Mouse (Mus musculus): ENCODE data around the gene Acvr1b. TPM values are rescaled to one million over a fixed set of nuclear protein-coding genes. Genes with fewer than 3 reads are reported as not detected.

Acvr1b gene
- polyA plus RNA-seq, 2 experiments from 2014 or later, result 3.5 to 3.6 TPM

DNA sequence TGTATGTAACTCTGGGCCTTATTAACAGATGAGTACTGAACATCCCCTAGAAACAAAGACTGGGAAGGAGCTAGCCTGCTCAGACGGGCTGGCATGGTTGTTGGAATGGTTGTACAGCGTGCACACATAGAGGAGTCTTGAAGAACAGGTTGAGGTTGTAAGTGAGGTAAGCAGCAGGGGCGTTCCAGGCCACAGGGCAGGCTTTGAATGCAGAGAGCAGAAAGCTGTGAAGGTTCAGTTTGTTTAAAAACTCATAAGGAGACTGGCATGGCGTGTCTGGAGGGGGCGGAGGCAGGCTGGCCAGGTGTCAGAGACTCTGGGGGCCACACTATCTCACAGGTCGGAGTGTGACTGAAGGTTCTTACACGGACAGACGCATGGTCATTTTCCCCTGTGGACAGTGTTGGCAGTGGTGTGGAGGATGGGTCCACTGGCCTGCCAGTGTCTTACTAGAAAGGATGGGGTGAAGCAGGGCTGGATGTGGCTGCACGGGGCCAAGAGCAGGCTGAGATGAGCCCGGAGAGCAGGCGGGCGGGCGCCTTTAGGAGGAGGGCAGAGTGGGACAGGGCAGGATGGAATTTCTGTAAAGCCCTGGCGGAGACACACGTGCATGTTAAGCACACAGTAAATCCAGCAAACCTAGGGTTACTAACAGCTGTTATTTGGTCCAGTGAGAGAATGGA, 23.8 kb downstream of the Acvr1b start:
- no peak for ATAC-seq

DNA sequence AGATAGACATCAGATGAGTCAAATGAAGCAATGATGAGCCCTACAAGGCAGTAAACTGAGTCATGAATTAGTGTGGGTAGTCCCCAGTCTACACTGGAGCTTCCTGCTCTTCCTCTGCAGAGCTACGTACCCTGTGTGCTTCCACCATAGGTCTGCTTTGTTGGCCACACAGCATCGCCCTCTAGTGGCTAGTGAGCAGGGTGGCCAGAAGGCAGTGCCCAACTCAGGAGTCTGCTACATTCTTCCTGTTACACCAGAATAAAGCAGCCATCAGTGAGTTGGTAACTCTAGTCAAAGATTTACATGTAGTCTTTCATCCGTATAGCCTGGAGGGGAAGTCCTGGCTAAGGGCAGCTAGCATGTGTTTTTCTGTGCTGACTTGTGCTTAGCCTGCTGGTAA, 24.4 kb downstream of the Acvr1b start:
- ATAC-seq, result peak; percentile 88

DNA sequence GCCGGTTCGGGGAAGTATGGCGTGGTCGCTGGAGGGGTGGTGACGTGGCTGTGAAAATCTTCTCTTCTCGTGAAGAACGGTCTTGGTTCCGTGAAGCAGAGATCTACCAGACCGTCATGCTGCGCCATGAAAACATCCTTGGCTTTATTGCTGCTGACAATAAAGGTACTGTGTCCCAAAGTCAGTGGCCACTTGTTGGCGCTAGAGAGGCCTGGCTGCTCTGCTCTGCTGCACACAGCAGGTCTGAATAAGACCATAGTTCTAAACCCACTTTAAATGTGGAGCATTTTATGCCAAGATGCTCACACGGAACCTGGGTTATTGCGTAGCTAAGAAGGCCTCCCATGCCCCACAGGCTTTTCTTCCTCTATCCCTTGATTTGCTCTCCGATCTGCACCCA, 25.0 kb downstream of the Acvr1b start:
- no peak for ATAC-seq

DNA sequence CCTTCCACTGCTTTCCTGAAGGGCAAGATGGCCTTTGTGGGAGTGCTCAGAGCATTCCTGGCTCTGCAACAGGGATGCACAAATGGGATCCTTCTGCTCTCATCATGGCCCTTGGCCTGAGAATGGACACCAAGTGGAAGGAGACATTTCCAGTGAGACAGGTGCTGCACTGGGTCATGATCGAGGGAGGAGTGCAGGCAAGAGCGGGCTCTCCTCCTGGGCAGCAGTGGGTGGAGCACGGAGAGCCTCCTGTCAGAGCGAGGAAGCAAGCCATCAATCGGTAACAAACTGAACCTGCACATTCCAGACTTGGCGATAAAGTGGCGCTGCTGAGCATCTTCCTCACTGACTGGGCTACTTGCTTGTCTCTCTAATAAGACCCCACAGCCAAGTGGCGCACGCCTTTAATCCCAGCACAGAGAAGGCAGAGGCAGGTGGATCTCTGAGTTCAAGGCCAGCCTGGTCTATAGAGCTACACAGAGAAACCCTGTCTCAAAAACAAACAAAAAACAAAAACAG, 27.0 kb downstream of the Acvr1b start:
- no peak for ATAC-seq

DNA sequence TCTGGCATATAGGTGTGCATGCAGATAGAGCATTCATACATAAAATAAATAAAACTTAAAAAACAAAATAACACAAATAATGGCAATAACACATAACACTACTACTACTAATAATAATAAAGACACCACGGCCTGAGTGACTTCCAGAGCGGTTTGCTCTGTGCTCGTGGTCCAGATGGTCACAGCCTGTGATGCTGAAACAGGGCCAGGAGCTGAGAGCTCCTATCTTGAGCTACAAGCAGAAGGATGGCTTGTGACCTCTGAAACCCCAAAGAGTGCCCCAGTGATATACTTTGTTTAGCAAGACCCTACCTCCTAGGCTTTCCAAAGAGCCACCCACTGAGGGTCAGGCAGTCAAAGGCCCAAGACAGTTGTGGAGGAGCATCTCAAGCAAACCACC, 27.5 kb downstream of the Acvr1b start:
- no peak for ATAC-seq

DNA sequence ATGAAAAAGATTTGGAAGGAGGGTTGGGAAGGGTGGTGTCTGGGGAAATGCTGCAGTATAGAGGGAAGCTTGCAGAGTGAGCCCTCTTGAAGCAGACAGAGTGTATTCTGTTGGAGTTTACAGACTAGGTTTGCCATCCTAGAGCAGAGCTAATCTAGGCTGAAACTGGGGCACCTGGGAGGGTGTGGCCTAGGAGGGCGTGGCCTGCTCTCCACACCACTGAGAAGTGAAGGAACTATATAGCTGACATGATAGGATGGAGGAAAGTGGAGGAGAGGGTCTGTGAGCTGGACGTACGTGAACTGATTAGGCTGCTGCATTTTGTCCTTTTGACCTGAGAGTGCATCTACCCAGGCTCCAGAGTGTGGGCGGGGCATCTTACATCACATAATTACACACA, 29.8 kb downstream of the Acvr1b start:
- no peak for ATAC-seq

DNA sequence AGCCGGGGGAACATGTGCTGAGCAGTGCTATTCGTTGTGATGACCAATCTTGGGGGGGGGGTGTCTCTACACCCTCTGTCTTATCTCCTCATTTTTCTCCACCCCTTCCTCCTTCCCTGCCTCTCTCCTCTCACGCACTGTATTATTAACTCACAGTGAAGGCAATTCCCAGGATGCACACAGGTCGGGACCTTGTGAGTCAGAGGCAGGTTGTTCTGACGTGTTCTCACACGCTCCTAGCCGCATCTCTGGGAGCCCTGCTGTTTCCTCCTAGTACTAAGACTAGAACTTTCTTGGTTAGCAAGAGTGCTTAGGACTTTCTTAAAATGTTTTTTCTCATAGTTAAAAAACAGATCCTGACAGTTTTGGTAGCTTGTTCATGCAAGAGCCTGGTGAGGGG, 30.9 kb downstream of the Acvr1b start:
- no peak for ATAC-seq

DNA sequence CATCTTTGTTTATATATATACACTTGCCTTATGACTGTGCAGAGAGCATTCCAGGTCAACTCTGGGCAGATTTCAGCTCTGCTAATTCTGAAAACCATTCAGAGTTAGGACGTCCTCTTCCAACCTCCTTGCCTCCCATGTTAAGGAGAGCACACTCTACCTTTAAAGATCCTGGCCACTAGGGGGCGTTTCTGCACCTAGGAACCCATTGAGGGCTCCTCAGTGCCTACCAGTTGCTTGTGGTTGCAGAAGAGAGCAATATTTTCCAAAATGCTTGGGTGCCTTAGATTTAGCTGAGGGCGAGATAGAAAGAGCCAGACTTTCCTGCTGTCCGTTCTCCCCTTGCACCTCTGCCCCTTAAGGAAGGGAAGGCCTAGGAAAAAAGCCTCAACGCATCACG, 36.4 kb downstream of the Acvr1b start:
- ATAC-seq, result no peak

DNA sequence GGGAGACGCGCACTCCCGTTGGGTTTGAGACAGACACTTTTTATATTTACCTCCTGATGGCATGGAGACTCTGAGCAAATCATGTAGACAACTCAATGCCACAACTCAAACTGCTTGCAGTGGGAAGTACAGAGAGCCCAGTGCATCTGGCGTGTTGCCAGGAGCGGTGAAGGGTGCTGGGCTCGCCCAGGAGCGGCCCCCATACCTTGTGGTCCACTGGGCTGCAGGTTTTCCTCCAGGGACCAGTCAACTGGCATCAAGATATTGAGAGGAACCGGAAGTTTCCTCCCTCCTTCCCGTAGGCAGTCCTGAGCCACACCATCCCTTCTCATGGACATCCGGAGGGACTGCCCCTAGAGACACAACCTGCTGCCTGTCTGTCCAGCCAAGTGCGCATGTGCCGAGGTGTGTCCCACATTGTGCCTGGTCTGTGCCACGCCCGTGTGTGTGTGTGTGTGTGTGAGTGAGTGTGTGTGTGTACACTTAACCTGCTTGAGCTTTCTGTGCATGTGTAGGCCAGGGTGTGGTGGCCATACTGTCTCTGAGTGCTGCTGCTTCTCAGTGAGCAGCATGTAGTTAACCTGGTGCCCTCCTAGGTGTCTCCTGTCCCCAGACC, 37.2 kb downstream of the Acvr1b start:
- ATAC-seq, result no peak

DNA sequence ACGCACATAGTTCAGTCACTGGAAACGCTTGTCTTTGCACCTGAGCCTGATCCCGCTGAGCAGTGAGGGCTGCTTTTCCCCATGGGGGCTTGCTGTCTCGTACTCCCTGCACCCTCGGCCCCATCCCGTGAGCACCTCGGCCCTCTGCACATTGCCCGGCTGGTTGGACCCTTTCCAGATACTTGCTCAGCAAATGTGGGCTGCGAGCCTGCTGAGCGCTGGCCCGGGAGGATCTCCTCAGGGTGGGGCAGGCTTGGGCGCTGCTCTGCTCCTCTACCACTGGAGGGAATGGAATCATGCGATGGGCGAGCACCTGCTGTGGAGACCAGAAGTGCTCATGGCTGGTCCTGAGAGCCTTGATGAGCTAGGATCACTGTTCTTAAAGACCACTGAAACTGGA, 38.6 kb downstream of the Acvr1b start:
- ATAC-seq, result no peak

DNA sequence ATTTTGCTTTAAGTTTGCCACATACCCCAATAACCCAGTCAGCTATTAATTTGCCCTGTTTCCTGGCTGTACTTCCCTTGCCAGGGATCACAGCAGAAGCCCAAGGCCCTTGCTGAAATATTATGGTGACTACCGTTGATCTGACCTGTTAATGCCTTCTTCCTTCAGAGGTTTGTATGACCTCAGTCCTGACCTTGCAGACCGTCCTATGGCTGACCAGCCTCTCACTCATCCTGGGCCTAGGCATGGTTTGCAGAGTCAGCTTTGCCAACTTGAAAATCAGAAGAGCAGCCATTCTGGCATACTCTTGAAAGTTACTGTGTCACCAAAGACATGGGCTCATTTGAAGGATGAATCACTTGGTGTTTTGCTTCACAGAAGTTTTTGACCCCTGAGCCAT, 41.3 kb downstream of the Acvr1b start:
- ATAC-seq, result no peak

DNA sequence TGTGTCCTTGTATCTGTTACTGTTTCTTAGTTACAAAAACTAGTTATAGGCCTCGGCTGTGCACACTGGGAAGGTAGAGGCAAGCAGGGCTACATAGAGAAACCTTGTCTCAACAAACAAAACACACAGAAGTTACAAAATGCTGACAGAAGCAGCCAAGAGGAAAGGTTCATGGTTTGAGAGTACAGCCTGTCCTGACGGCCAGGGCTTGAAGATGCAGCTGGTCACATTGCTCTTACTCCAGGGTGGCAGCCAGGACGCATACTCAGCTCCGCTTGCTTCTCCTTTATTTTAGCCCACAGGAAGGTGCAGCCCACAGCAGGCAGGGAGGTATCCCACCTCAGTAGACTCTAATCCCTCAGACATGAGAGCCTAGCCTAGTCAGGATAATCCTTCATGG, 42.2 kb downstream of the Acvr1b start:
- no peak for ATAC-seq

DNA sequence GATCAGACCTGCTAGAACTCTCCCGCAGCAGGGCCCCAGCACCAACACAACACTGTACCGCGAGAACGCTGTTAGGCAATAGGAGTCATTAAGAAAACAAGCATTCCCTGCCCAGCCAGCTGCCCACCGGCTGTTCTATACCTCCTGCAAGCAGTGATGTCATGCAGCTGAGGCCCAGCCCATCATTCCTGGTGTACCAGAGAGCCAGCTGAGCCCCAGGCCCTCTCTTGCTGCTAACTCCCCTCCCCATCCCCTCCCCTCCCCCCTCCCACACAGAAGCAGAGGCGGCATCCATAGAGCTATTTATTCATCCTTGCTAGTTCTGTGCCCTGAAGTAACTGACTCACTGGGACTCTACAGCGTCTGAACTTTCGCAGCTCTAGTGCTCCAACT, 47.0 kb downstream of the Acvr1b start:
- ATAC-seq, result no peak

DNA sequence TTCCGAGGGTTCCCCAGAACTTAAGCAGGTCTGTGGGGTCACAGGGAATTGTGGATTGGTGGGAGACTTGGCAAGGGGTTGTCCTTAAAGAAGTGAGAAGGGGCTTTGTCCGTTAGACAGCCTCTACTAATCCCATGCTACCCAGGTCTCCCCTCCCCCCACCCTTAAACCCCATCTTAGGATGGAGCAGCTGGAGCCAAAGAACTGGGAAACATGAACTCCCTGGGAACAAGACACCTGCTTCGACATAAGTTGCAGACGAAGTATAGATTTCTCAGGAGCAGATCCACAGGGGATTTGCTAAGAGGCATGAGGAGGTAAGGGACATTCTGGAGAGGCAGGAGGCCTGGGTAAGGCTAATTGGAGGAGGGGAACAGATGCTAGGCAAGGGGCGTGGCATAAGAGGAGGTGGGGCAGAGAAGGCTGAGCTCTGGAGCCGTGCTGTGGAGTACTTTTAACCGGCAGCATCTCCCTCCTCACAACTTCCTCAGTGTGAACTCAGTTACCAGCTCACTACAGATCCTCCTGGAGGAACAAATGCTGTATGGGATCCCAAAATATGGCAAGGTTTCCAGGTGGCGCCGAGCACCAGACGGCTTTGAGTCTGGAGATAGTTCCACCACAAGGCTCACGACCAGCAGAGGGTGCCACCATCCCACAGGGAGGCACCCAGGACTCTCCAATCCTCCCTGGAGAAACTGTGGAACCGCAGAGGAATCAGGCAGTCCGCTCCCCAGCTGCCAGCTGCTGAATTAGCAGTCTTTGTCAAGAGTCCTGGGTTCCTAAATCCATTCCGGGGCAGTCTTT, 47.6 kb downstream of the Acvr1b start:
- no peak for ATAC-seq

DNA sequence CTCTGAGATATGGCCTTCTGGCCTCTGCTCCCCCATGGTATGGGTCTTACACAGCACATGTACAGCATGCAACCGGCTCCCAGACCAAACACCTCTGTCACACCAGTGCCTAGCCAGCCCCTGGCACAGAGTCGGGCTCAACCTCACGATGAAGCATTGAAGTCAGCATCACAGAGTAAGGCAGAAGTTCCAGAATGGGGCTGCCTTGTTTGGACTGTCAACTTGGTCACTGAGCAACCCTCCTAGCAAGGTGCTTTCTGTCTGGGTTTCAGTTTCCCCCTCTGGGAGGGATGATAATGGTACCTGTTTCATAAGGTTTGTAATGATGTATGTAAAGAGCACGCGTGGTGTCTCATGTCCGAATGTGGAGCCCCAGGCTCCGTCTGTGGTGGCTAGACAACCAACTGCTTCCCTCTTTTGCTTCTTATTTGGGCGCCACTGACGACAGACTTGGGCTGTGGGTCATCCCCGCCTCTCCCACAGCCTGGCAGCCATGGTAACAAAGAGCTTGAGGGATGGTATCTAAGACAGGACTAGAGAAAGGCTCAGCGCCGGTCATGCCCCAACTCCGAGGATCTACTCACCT, 49.1 kb downstream of the Acvr1b start:
- ATAC-seq, result no peak

DNA sequence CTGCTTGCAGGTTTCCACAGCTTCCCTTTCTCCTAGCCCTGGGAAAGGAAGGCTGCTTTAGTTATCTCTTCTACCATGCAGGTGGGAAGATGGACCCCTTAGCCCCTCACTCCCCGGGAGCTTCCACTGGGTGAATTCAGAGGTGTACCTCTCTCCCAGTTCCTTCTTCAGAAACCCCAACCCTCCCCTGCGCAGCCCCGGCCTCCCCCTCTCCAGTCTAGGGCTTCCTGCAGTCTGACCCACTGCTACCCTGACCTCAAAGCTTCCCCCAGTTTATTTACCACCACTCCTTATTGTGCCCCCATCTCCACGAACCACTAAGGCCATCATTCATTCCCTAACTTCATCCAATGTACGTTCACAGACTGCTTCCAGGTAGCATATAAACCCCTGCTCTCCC, 49.7 kb downstream of the Acvr1b start:
- ATAC-seq, result no peak

DNA sequence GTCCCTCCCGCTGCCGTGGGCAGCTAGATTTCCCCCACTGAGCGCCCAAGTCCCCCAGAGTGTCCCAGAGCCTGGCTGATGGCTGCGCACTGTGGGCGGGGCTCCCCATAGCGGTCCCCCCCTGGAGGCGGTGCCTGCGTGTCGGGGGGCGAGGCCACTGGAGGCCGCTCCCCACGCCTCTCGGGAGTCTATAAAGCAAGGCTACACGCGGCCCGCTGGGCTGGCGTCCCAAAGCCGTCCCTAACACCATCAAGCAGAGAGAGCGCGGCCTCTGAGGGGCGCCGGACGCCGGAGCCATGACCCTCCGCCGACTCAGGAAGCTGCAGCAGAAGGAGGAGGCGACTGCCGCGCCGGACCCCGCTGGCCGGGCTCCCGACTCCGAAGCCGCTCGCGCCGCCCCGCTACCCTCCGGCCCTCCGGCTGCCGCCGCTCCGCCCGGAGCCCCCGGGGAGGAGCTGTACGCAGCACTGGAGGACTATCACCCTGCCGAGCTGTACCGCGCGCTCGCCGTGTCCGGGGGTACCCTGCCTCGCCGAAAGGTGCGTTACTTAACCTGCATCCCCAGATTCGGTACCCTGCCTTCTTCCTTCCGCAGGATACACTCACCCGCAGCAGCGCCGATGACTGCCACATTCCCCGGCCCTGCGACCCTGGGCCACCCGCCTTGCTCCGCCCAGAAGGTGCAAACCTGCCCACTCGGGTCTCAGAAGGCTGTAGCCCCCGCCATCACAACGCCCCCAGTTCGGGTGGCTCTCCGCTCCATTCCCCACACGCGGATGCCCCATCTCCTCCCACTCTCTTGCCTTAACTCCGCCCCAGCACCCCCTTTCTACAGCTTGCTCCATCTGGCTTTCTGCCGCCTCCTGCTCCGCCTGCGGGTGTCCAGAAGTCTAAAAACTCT, 50.4 kb downstream of the Acvr1b start, which contains the start of gene Grasp:
Gene Grasp (plus strand): TSS at position 183 of the 901 bp plus-strand sequence.
- ATAC-seq, result peak; percentile 77

DNA sequence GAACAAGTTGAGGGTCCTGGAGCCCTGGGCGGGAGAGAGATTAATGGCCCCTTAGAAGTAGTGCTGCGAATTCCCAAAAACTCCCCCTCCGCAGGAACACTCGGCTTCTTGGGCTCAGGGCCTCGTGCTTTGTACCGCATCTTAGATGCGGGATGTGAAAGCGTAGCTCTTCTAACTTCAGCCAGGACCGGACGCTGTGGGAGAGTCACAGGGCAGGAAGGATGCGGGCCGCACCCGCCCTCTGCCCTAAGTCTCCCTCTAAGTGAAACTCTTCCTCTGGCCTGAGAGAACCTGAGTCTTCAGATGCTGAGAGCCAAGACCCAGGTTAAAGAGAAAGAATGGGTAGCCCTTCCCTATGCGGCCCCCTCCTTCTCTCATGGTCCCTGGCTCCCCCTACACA, 51.1 kb downstream of the Acvr1b start:
- ATAC-seq, result peak; percentile 65

DNA sequence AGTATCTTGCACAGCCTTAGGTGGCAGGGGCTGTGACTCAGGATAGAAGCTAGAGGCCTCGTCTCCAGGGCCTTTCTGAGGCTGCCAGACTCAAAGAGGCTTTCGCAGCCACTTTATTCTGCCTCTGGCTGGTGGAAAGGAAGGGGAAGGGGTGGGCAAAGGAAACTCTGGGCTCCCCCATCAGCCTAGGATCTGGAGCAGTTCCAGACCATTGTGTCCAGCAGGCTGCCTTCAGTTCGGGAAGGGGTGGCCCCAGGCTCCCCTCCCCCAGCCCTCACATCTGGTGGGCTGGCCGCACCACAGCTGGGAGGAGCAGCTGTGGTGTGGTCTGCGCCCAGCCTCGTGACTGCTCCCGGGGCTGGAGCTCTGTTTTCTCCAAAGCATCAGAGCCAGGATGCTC, 54.1 kb downstream of the Acvr1b start:
- no peak for ATAC-seq

DNA sequence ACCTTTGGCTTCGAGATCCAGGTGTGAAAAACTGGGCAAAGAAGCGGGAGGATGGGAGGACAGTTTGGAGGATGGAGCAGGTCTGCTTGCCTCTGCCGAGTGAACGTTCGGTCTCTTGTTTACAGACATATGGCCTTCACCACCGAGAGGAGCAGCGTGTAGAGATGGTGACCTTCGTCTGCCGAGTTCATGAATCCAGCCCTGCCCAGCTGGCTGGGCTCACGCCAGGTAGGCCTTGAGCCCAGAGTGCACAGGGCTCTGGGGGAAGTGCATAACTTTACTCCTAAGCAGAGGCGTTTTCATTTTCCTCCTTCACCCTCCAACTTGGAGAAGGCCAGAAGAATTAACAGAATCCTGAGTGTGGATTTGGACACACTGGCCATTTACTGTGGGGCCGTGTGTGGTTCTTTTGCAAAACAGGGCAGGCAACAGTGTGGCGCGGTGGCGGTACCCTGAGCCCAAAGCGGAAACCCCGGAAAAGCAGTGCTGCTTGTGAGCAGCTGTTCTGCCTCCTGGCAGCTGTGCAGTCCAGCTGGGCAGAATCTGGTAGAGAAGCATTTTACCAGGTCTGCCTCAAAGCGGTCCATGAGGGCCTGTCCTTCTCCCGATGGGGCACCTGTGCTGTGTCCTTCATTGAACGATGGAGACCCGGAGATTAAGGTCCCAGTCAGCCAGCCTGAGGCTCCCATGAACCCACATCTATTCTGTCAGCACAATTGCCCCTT, 55.2 kb downstream of the Acvr1b start:
- ATAC-seq, result no peak

DNA sequence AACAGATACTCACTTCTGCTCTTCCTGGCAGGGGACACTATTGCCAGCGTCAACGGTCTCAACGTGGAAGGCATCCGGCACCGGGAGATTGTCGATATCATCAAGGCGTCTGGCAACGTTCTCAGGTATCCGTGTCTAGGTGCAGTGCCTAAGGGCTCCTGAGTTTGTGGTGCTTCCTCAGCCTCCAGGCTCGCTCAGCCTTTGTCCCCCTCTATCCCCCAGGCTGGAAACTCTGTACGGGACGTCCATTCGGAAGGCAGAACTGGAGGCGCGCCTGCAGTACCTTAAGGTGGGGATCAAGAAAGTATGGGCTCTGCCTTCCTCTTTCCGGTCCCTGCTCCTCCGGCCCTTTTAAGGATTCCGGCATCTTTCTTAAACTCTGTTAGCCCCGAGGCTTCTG, 56.6 kb downstream of the Acvr1b start:
- ATAC-seq, result no peak
